Mouse (Mus musculus): ENCODE data around the gene Nr1d1.
"Not testable (repeated sequence)": the region's sequence is repeated elsewhere in the genome, so short reads cannot be mapped to it uniquely, and the experiment has no call there.

GRCm38 (mm10) chr11:98737220-98737619, 37.9 kb downstream of the Nr1d1 start:
- TF ChIP-seq CTCF (IDR thresholded peaks at IDR 0.05; ENCODE audit: extremely low read depth, insufficient read length, insufficient replicate concordance, low read depth, low read length); POLR2A (IDR thresholded peaks at IDR 0.05; ENCODE audit: low read depth, low read length): not testable (repeated sequence)
